Mouse (Mus musculus) macrophage (primary cell): ENCODE results near the gene Mctp1. TPM values are rescaled to one million over a fixed set of nuclear protein-coding genes. Genes with fewer than 3 reads are reported as not detected.
"Not testable (repeated sequence)": the region's sequence is repeated elsewhere in the genome, so short reads cannot be mapped to it uniquely, and the experiment has no call there.

Experiments
- H3K27ac ChIP-seq: fragments of 350-480 bp; formaldehyde crosslinking; 2 replicates; pipeline ENCODE4 v1.9.0; 2021
- H3K36me3 ChIP-seq: fragments of 350-480 bp; formaldehyde crosslinking; 2 replicates; pipeline ENCODE4 v1.9.0; 2021; ENCODE audit errors: inconsistent target
- H3K4me3 ChIP-seq: fragments of 350-480 bp; formaldehyde crosslinking; 2 replicates; pipeline ENCODE4 v1.9.0; 2021; ENCODE audit errors: inconsistent target
- H3K79me2 ChIP-seq: fragments of 350-480 bp; formaldehyde crosslinking; 2 replicates; pipeline ENCODE4 v1.9.0; 2021; ENCODE audit errors: inconsistent target
- WGBS: methylation state at CpG from one replicate; pipeline ENCODE4 v1.1.7; 2026; ENCODE audit warnings: inconsistent platforms; ENCODE audit not compliant: missing documents; 5-methylcytosine and 5-hydroxymethylcytosine counted together
- polyA plus RNA-seq: library from polyadenylated mRNA; stranded (reverse); fragments of 250-400 nt; gene quantifications from 3 replicates; pipeline ENCODE4 v1.2.4, GENCODE M21; 2018; ENCODE audit warnings: inconsistent platforms

Gene Mctp1
- polyA plus RNA-seq, 1 experiment from 2014 or later = 20.2 TPM

- Histone ChIP-seq H3K4me3 (no peak overlapping the region), H3K36me3 (no peaks in the 10 kb centered on the region), H3K79me2 (no peaks in the 10 kb centered on the region), H3K27ac (no peak overlapping the region)
- WGBS = 52% methylated on average over 2 of the region's 2 CpGs
Measured at GRCm38 (mm10) chr13:76429927-76430326, 45.6 kb downstream of the Mctp1 start.

DNA sequence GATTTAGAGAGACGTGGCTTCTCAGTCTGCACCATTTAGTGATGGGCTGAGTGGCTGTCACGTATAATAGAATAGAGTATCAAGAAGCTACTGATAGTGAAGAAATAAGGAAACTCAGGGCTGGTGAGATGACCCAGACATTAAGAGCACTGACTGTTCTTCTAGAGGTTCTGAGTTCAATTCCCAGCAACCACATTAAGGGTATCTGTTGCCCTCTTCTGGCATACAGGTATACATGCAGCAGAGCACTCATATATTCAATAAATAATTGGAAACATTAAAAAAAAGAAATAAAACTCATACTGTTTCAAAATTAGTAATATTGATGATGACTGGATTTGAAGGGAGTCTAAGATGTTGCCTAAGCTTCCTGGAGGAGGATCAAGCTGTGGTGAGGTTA is 47.6 kb downstream of the Mctp1 start:
- no peaks in the 10 kb centered on the region for H3K79me2 ChIP-seq
- 94% methylated on average over 2 of the region's 2 CpGs for WGBS
- no peaks in the 10 kb centered on the region for H3K36me3 ChIP-seq
- no peak overlapping the region for H3K4me3 ChIP-seq
- H3K27ac ChIP-seq = no peak overlapping the region

- 65% methylated on average over 4 of the region's 4 CpGs for WGBS
- H3K4me3 ChIP-seq = no peak overlapping the region
- no peaks in the 10 kb centered on the region for H3K79me2 ChIP-seq
- H3K36me3 ChIP-seq = no peaks in the 10 kb centered on the region
- H3K27ac ChIP-seq = no peak overlapping the region
Measured at GRCm38 (mm10) chr13:76433438-76433837, 49.1 kb downstream of the Mctp1 start.

DNA sequence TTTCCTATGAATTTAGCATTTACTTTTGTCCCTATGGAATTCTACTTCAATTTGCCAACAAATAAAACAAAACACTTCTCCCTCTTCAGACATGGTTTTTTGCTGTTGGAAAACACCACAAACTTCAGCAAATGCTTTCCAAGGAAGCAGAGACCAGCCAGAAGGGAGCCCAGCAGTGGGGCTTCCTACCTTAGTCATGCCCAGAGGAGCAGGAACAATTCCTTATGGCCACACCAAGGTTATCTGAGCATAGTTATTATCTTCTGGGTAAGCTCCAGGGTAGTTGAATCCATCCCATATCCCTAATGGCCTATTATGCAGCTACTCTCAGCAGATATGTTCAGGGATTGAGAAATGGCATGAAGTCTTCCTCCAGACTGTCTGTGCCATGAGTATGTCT is 52.1 kb downstream of the Mctp1 start:
- Histone ChIP-seq H3K4me3 (no peak overlapping the region), H3K36me3 (no peaks in the 10 kb centered on the region), H3K27ac (no peak overlapping the region), H3K79me2 (no peaks in the 10 kb centered on the region)

GRCm38 (mm10) chr13:76438765-76439164 is 54.4 kb downstream of the Mctp1 start:
- Histone ChIP-seq H3K27ac (no peak overlapping the region), H3K4me3 (no peak overlapping the region), H3K79me2 (no peaks in the 10 kb centered on the region), H3K36me3 (no peaks in the 10 kb centered on the region)
- 100% methylated on average over 1 of the region's 1 CpGs for WGBS

GRCm38 (mm10) chr13:76446059-76446458 is 61.7 kb downstream of the Mctp1 start:
- Histone ChIP-seq H3K4me3 (no peak overlapping the region), H3K79me2 (no peaks in the 10 kb centered on the region), H3K27ac (no peak overlapping the region), H3K36me3 (no peaks in the 10 kb centered on the region)
- 100% methylated on average over 1 of the region's 1 CpGs for WGBS

DNA sequence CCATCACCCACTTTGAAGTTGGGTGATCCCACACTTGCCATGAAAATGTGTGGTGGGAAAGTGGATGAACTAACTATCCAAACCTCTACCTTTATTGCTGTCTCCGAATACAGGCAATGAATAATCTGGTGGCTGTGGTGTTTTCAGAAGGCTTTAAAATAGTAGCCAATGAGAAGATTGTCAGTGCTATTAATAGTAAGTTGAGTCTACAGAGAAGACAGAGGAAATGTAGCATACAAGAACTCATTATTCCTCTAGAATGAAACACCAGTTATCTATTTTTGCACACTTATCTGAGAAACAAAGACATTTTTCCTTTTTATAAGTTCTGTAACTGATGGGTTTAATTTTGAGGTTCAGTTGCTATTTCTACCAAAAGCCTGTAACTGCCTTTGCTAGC is 63.2 kb downstream of the Mctp1 start:
- Histone ChIP-seq H3K36me3 (no peaks in the 10 kb centered on the region), H3K27ac (no peak overlapping the region), H3K4me3 (no peak overlapping the region), H3K79me2 (no peaks in the 10 kb centered on the region)
- 80% methylated on average over 1 of the region's 1 CpGs for WGBS

GRCm38 (mm10) chr13:76451526-76451925 is 67.2 kb downstream of the Mctp1 start:
- not testable (repeated sequence) for H3K36me3 ChIP-seq, H3K4me3 ChIP-seq, H3K79me2 ChIP-seq, H3K27ac ChIP-seq
- 86% methylated on average over 3 of the region's 3 CpGs for WGBS

DNA sequence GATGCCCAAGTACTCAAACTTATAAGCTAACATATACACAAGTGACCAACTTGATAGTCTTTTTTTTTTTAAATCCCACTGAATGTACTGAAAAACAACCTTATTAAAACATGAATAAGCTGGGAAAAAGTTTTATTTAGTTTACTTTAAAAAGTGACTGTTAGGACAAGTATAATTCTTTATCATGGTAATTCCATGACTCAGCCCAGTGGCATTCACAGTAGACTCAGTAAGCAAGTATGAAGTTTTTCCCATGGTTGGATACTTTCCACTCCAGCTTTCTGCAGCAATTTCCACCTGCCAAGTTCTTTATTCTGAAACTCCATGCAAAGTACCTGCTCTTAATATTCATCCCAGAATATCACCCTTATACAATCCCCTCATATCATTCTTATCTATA is 97.3 kb downstream of the Mctp1 start:
- Histone ChIP-seq H3K4me3 (no peak overlapping the region), H3K36me3 (no peaks in the 10 kb centered on the region), H3K27ac (no peak overlapping the region), H3K79me2 (no peaks in the 10 kb centered on the region)

- Histone ChIP-seq H3K4me3 (no peak overlapping the region), H3K79me2 (no peaks in the 10 kb centered on the region), H3K36me3 (no peaks in the 10 kb centered on the region), H3K27ac (no peak overlapping the region)
- WGBS = 87% methylated on average over 2 of the region's 2 CpGs
Measured at GRCm38 (mm10) chr13:76482998-76483397, 98.7 kb downstream of the Mctp1 start.

GRCm38 (mm10) chr13:76484086-76484709 is 99.9 kb downstream of the Mctp1 start:
- WGBS = 6% methylated on average over 2 of the region's 2 CpGs
- Histone ChIP-seq H3K4me3 (no peak overlapping the region), H3K27ac (no peak overlapping the region), H3K36me3 (no peaks in the 10 kb centered on the region), H3K79me2 (no peaks in the 10 kb centered on the region)

GRCm38 (mm10) chr13:76515896-76516295 is 131.6 kb downstream of the Mctp1 start:
- H3K36me3 ChIP-seq = no peaks in the 10 kb centered on the region
- no peak overlapping the region for H3K27ac ChIP-seq
- no peaks in the 10 kb centered on the region for H3K79me2 ChIP-seq
- WGBS = 100% methylated on average over 2 of the region's 2 CpGs
- no peak overlapping the region for H3K4me3 ChIP-seq

- 89% methylated on average over 1 of the region's 1 CpGs for WGBS
- H3K36me3 ChIP-seq = no peaks in the 10 kb centered on the region
- no peaks in the 10 kb centered on the region for H3K79me2 ChIP-seq
- H3K27ac ChIP-seq = no peak overlapping the region
- H3K4me3 ChIP-seq = no peak overlapping the region
Measured at GRCm38 (mm10) chr13:76523170-76523569, 138.8 kb downstream of the Mctp1 start.

DNA sequence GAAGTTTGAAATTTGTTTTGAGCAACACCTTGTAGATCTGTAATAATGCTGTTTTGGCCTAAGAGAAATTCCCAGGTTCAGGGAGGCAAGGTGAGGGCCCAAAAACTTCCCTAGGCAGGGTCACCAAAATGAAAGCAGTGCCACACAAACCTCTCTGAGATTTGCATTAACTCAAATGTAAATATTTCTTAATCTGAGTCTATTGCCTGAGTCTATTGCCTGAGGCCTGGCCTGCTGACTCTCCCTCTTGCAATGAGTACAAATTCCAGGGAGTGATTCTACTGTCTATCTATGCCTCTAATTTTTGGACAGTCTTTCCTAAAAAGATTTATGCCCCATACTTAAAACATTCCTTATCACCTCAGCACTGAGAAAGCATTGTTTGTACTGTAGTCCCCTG is 143.0 kb downstream of the Mctp1 start:
- H3K36me3 ChIP-seq = no peaks in the 10 kb centered on the region
- no peak overlapping the region for H3K27ac ChIP-seq
- no peaks in the 10 kb centered on the region for H3K79me2 ChIP-seq
- H3K4me3 ChIP-seq = no peak overlapping the region

- no peaks in the 10 kb centered on the region for H3K36me3 ChIP-seq
- H3K4me3 ChIP-seq = no peak overlapping the region
- H3K27ac ChIP-seq = no peak overlapping the region
- H3K79me2 ChIP-seq = no peaks in the 10 kb centered on the region
- 100% methylated on average over 1 of the region's 1 CpGs for WGBS
Measured at GRCm38 (mm10) chr13:76527751-76528150, 143.4 kb downstream of the Mctp1 start.

DNA sequence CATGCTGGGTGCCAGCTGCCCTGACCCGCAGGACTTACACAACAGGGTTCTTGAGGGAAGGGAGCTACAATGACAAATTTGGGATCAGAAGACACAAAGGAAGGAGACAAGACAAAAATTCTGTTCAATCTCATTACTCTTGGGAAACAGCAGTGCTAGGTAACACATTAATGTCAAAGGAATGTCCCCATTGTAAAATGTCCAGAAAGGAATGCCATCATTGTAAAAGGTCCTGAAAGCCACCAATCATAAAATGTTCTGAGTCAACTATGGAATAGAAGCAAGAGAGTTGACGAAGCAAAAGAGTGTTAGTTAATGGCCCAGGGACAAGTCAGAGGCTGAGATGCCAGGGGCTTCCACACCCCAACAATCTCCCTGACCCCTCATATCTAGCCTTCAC is 145.6 kb downstream of the Mctp1 start:
- WGBS = 96% methylated on average over 2 of the region's 2 CpGs
- H3K79me2 ChIP-seq = no peaks in the 10 kb centered on the region

More for the DNA sequence above, 145.6 kb downstream of the Mctp1 start:
- no peak overlapping the region for H3K27ac ChIP-seq
- H3K4me3 ChIP-seq = no peak overlapping the region
- H3K36me3 ChIP-seq = no peaks in the 10 kb centered on the region
